Mouse (Mus musculus): ENCODE measurements around the gene Unc5c.

Gene Unc5c

GRCm38 (mm10) chr3:141465104-141465705, at the start of gene Unc5c:
Unc5c (plus strand) TSS chr3:141465216.
- DNase-seq (ENCODE audit: low spot score), result peak; percentile 86

GRCm38 (mm10) chr3:141457475-141457874, 7.5 kb upstream of the Unc5c start:
- DNase-seq (ENCODE audit: low spot score), result peak; percentile 33

DNA sequence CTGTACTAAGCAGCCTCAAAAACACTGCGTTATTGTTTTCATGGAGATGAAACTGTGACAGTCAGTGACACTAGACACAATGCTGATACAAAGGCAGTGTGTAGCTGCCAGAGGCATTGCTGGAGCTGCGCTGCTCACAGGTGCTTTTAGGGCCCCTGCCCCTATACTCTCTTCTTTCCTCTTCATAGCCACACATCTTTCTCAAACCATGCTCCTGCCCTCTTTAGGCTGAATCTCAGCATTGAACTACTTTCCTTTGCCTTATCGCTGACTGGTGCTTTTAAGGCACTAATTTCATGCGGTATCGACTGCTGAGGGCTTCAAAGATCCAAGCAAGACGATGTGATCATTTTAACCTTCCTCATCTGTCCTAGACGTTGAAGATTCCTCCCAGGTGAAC, 2.5 kb upstream of the Unc5c start:
- no peak for DNase-seq (ENCODE audit: low spot score)

DNA sequence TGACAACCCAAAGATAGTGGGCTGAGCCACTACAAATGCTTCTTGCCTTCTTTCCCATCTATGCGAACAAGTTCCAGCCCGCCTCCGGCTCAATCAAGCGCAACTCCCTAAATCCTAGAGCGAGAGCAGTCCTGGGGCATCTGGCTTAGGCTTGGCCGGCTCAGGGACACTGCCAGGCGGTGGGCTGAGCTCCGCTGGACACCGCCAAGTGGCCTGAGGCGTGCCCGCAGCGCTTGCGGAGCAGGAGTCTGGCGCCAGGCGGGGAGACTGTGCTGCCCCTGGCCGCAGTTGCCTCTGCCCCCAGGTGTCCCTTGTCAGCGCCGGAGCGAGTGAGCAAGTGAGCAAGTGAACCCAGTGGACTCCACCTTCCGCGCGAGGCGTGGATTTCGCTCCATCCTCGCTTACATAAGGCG, 319 bp upstream of the Unc5c start:
- DNase-seq (ENCODE audit: low spot score), result peak; percentile 85

DNA sequence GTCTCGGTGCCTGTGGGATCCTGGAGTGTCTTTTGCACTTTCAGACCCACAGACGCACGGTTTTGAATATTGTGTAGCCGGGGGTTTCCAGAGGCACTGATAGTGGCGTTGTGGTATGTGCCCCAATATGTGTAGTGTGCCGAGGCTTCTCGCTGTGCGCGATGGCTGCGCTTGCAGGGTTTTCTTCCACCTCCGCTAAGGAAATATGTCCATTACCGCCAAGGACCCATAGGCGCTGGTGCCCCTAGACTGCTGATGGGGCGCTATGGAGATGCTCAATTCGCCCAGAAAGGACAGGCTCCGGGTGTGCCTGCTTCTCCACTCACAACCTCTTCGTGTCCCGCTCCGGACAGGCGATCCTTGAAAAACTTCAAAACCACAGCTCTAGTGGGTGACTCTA, 1.0 kb downstream of the Unc5c start:
- DNase-seq (ENCODE audit: low spot score), result peak; percentile 51

DNA sequence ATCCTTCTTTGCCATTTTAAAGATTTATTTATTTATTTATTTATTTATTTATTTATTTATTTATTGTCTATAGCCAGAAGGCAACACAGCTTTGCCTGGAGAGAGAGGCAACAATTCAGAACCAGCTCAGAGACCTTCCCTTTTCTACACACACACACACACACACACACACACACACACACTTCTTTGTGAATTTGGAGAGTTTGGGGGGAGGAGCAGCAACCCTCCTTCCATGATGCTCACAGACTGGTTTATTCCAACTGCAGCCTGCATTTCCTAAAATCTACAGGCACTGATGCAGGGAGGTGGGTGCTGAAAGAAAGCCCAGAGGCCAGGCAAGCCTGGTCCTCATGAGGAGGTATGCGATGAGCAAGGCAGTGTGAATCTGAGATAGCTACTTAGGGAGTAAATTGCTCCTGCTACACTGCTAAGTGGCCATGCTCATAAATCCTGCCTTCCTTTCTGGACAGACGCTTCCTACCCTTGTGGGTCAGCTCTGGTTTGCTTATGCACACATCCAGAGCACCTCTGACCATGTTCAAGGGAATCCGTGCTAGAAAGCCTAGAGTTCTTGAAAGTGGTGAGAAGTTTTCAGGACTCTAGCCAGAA, 1.8 kb downstream of the Unc5c start:
- DNase-seq (ENCODE audit: low spot score), result peak; percentile 43

DNA sequence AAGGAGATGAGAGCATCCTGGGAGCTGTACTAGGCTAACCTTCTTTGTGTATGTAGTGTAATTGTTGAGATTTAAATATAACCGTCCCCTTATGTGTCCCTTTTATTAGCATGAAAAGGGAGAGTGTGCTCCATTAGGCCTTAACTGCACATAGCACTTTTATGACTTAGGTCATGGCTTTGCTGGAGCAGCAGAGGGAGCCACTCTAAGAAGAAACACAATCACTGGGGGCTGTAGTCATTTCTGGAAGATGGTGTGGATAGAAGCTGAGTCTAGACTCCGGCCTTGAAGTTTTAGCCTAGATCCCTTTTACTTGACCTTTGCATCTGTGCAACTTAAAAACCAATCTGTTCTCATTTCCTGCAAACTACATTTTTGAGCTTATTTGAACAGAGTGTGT, 4.3 kb downstream of the Unc5c start:
- DNase-seq (ENCODE audit: low spot score), result peak; percentile 40

- DNase-seq (ENCODE audit: low spot score), result no peak
These were observed 8.2 kb downstream of the Unc5c start for GRCm38 (mm10) chr3:141473205-141473604.

- no peak for DNase-seq (ENCODE audit: low spot score)
These were observed 10.4 kb downstream of the Unc5c start for GRCm38 (mm10) chr3:141475389-141475788.

- peak; percentile 20 for DNase-seq (ENCODE audit: low spot score)
These were observed 10.9 kb downstream of the Unc5c start for GRCm38 (mm10) chr3:141475919-141476318.

GRCm38 (mm10) chr3:141476670-141477069, 11.7 kb downstream of the Unc5c start:
- DNase-seq (ENCODE audit: low spot score), result peak; percentile 80

- DNase-seq (ENCODE audit: low spot score), result no peak
These were observed 17.4 kb downstream of the Unc5c start for GRCm38 (mm10) chr3:141482465-141482864.

DNA sequence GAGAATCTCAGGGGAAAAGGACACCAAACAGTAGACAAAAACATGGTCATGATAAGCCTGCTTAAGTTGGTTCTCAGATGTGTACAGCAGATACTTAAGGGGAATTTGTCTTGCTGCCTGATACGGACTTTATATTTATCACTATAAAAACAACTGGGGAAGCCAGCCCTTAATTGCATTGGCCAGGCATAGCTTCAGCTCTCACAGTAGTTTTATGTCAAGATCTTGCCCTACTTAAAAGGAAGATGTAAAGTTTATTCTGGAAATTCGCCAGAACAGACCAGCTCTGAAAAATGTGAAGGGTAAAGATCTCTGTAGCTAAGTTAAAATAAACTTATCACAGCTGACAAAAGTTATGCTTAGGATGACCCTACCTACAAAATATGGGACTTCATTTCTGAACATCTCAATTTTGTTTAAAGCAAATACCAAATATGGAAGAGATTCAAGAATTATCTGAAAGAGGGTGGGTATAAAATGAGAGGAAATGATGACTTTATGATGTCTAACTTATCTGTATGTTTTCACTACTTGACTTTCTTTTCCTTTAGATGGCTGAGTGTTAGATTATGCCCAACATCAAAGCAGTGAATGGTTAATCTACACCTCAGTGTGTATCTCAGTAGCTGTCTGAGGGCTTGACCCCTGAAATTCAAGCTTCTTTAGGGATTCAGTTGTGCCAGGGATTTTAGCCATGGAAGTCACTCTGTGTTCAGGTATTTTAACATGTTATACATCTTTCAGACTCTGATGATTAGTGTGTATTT, 18.8 kb downstream of the Unc5c start:
- DNase-seq (ENCODE audit: low spot score), result no peak

DNA sequence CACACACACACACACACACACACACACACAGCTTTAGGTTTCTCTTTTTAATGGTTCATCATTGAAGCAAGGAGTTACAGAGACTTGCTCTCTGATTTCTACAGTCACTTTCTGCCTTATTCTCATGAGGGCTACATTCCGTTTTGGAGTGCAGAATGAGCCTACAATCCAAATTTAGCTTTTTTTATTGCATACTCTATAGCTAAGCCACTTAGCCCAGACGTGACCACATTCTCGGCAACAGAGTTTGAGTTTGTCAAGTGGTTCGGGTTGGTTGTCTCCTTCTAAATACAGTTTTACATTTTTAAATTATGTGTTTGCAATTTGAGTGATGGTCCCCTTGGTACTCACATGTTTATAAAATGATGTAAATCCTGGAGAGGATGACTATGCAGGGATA, 20.2 kb downstream of the Unc5c start:
- no peak for DNase-seq (ENCODE audit: low spot score)

GRCm38 (mm10) chr3:141490647-141491046, 25.6 kb downstream of the Unc5c start:
- no peak for DNase-seq (ENCODE audit: low spot score)

DNA sequence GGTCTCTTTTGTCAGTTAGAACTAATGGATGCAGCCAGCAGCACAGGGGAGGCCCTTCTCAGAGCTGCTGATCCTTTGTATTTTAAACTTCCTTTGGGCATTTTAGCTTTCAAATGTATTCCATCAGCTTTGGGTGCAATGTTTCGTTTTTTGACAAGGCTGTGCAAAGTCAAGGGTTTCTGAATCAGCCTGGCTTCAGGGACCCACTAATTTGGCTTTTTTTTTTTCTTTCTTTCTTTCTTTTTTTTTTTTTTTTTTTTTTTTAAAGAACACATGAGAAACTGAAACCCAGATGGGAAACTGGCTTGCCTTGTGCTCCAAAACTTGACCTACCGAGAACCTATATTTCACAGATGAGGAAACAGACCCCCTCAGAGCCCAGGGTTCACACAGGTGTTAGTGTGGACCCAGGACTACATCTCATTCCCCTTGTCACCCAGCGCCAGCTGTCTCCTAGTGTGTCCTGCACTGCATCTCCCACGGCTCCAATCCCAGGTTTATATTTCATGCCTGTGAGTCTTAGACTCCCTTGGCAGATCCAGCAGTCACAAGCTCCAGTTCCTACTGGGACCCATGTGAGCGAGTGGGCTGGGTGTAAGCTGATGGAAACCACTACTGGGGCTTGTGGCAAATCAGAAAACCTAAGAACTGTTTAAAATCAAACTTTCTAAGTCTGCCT, 26.4 kb downstream of the Unc5c start:
- peak; percentile 45 for DNase-seq (ENCODE audit: low spot score)

- no peak for DNase-seq (ENCODE audit: low spot score)
These were observed 26.9 kb downstream of the Unc5c start for GRCm38 (mm10) chr3:141491951-141492310.

GRCm38 (mm10) chr3:141493000-141493399, 28.0 kb downstream of the Unc5c start:
- DNase-seq (ENCODE audit: low spot score), result peak; percentile 30

- no peak for DNase-seq (ENCODE audit: low spot score)
These were observed 33.5 kb downstream of the Unc5c start for GRCm38 (mm10) chr3:141498348-141499056.

DNA sequence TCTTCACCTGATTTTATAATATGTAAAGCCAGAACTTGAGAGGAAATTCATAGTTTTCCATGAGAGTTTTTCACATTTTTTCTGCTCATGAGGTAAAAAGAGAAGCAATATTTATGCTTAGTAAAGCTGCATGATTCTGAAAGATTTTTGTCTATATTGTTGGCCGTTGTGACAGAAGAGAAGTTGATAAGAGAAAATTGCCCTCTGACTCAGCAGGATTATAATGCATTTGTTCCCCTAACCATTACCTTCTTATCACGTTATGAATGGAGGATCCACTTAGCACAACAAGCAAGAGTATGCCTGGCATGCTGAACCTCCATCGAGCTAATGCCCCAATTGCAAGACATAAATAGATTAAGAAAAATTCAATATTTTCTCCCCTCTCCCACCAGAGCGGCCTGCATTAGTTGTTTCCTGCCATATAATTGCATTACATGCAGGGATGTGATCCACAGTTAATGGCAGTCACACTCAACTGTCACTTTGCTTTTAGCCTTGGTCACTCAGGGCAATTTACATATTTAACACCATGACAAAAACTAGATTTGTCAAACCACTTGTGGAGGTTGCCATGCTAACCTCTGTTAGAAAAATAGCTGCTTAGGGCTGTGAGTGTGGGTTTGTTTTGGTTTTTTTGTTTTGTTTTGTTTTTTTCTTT, 37.0 kb downstream of the Unc5c start:
- DNase-seq (ENCODE audit: low spot score), result no peak

GRCm38 (mm10) chr3:141503331-141503730, 38.3 kb downstream of the Unc5c start:
- DNase-seq (ENCODE audit: low spot score), result no peak

DNA sequence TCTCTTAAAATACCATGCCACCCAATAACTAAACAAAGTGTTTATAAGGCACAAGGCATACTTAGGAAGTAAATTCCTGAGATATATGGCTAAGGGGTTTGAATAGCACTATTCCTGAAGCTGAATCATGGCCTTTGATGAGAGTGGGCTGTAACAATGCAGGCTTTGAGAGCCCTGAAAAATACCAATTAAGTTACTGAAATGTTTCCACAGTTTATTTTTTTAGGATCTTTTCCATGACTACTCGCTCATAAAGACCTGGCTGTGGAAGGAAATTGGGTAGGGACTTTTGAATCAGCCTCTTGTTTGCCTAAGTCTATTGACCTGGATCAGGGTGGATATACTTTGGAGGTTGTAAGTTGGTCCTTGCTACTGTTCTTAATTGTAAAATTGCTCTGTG, 44.8 kb downstream of the Unc5c start:
- no peak for DNase-seq (ENCODE audit: low spot score)
